Mouse (Mus musculus) bone marrow, adult 2 months (tissue): ENCODE measurements at regions not wholly inside any gene's neighbourhood (a gene's known extent, or its start where the extent isn't known, plus 50 kb on each side); places are given as distances from the start of the nearest gene placed in this dataset.

Experiments
- H3K27ac ChIP-seq: fragments of 200-500 bp; 2 replicates; pipeline ENCODE4 v1.5.1; 2012; ENCODE audit warnings: low read depth, mild to moderate bottlenecking, control low read depth, inconsistent platforms, low read length; ENCODE audit not compliant: control insufficient read depth, poor library complexity, insufficient read depth
- H3K4me1 ChIP-seq: fragments of 200-500 bp; 2 replicates; pipeline ENCODE4 v1.6.1; 2011; ENCODE audit warnings: low read length; ENCODE audit not compliant: control insufficient read depth, insufficient read depth
- H3K4me3 ChIP-seq: fragments of 200-500 bp; replicated peaks from 2 replicates; pipeline ENCODE3; 2011; ENCODE audit warnings: mild to moderate bottlenecking, low read depth, low read length, control low read depth; ENCODE audit not compliant: control insufficient read depth
- CTCF ChIP-seq: fragments of 200-500 bp; IDR thresholded peaks from 2 replicates; pipeline ENCODE4 v1.5.1; 2011; ENCODE audit warnings: low read length, control low read depth; ENCODE audit not compliant: control insufficient read depth, insufficient read depth
- POLR2A ChIP-seq: fragments of 200-500 bp; IDR thresholded peaks from 2 replicates; pipeline ENCODE4 v1.6.1; 2011; ENCODE audit warnings: low read depth, mild to moderate bottlenecking, control low read depth, low read length, borderline replicate concordance; ENCODE audit not compliant: control insufficient read depth
- WGBS: fragments of 180-500 bp; shearing (Covaris S2); methylation state at CpG from one replicate; pipeline ENCODE4 v1.1.7; 2018; 5-methylcytosine and 5-hydroxymethylcytosine counted together

GRCm38 (mm10) chr13:6802243-6803157 is 153.9 kb upstream of the Pfkp start:
- H3K4me1 ChIP-seq: no peaks in the 10 kb centered on the region
- 61% methylated on average over 5 of the region's 5 CpGs for WGBS
- no peak overlapping the region for H3K27ac ChIP-seq
- no peak overlapping the region for H3K4me3 ChIP-seq
- TF ChIP-seq POLR2A: no peak
- TF ChIP-seq CTCF: no peak

GRCm38 (mm10) chr13:6767936-6768588 is 119.5 kb upstream of the Pfkp start:
- WGBS: 84% methylated on average over 6 of the region's 6 CpGs
- Histone ChIP-seq H3K4me1 (no peaks in the 10 kb centered on the region), H3K27ac (no peak overlapping the region), H3K4me3 (no peak overlapping the region)
- TF ChIP-seq CTCF (no peak), POLR2A (no peak)

GRCm38 (mm10) chr13:6757151-6757550 is 108.6 kb upstream of the Pfkp start:
- Histone ChIP-seq H3K4me1 (no peaks in the 10 kb centered on the region), H3K4me3 (no peak overlapping the region), H3K27ac (no peak overlapping the region)
- TF ChIP-seq POLR2A (no peak), CTCF (no peak)
- 73% methylated on average over 1 of the region's 1 CpGs for WGBS

- TF ChIP-seq POLR2A (no peak), CTCF (no peak)
- 82% methylated on average over 5 of the region's 5 CpGs for WGBS
- Histone ChIP-seq H3K27ac (no peak overlapping the region), H3K4me1 (no peaks in the 10 kb centered on the region), H3K4me3 (no peak overlapping the region)
Measured at GRCm38 (mm10) chr13:6751599-6751998, 103.0 kb upstream of the Pfkp start.

GRCm38 (mm10) chr13:6751149-6751548 is 102.6 kb upstream of the Pfkp start:
- WGBS: 75% methylated on average over 1 of the region's 1 CpGs
- Histone ChIP-seq H3K27ac (no peak overlapping the region), H3K4me1 (no peaks in the 10 kb centered on the region), H3K4me3 (no peak overlapping the region)
- TF ChIP-seq CTCF: no peak
- TF ChIP-seq POLR2A: no peak

- Histone ChIP-seq H3K4me1 (no peaks in the 10 kb centered on the region), H3K27ac (no peak overlapping the region), H3K4me3 (no peak overlapping the region)
- 72% methylated on average over 4 of the region's 4 CpGs for WGBS
- no peak for TF ChIP-seq CTCF
- TF ChIP-seq POLR2A: no peak
Measured at GRCm38 (mm10) chr13:6741916-6742315, 93.3 kb upstream of the Pfkp start.

- Histone ChIP-seq H3K27ac (no peak overlapping the region), H3K4me1 (no peaks in the 10 kb centered on the region), H3K4me3 (no peak overlapping the region)
- TF ChIP-seq CTCF (no peak), POLR2A (no peak)
- WGBS: 50% methylated on average over 6 of the region's 6 CpGs
Measured at GRCm38 (mm10) chr13:6736984-6737566, 88.5 kb upstream of the Pfkp start.
